Mouse (Mus musculus) intestine, embryonic 14.5 days (tissue): ENCODE results near the gene Rbm19. TPM values are rescaled to one million over a fixed set of nuclear protein-coding genes. Genes with fewer than 3 reads are reported as not detected.
A peak's percentile ranks its signal among the peaks of the same experiment; 100 is the strongest.

ENCODE experiments used
- ATAC-seq: fragments of 200-750 bp; cut with Nextera tagmentation; replicated peaks from 2 replicates; pipeline ENCODE4 v1.8.0; 2017; ENCODE audit warnings: low read depth, moderate number of reproducible peaks, moderate TSS enrichment, moderate library complexity; ENCODE audit not compliant: low FRiP score, low TSS enrichment
- DNase-seq: peaks from one replicate; pipeline ENCODE4 v3.0.0-alpha.2; 2018; ENCODE audit warnings: low spot score
- H3K27ac ChIP-seq: fragments of 300-500 bp; sonication (generic); 2 replicates; pipeline ENCODE4 v1.5.1; 2014; ENCODE audit warnings: low read depth, mild to moderate bottlenecking, control low read depth
- H3K27me3 ChIP-seq: fragments of 300-500 bp; sonication (generic); replicated peaks from 2 replicates; pipeline ENCODE4 v1.6.1; 2014; ENCODE audit warnings: low read length, control low read depth; ENCODE audit not compliant: control insufficient read depth, insufficient read depth
- H3K36me3 ChIP-seq: fragments of 300-500 bp; sonication (generic); 2 replicates; pipeline ENCODE4 v1.6.1; 2014; ENCODE audit warnings: low read length, control low read depth; ENCODE audit not compliant: control insufficient read depth, insufficient read depth
- H3K4me1 ChIP-seq: fragments of 300-500 bp; sonication (generic); replicated peaks from 2 replicates; pipeline ENCODE4 v1.6.1; 2014; ENCODE audit warnings: low read length, control low read depth, mixed read lengths; ENCODE audit not compliant: control insufficient read depth, insufficient read depth
- H3K4me2 ChIP-seq: fragments of 300-500 bp; sonication (generic); 2 replicates; pipeline ENCODE4 v1.6.1; 2014; ENCODE audit warnings: low read length
- H3K4me3 ChIP-seq: fragments of 300-500 bp; sonication (generic); 2 replicates; pipeline ENCODE4 v1.5.1; 2014; ENCODE audit warnings: low read depth, low read length, control low read depth, mixed read lengths
- H3K9ac ChIP-seq: fragments of 300-500 bp; sonication (generic); 2 replicates; pipeline ENCODE4 v1.6.1; 2014; ENCODE audit warnings: mild to moderate bottlenecking, low read length
- H3K9me3 ChIP-seq: fragments of 300-500 bp; sonication (generic); 2 replicates; pipeline ENCODE4 v1.6.1; 2016; ENCODE audit warnings: low read length, control low read depth; ENCODE audit not compliant: control insufficient read depth
- whole genome bisulfite sequencing: fragments of 180-500 bp; shearing (Covaris S2); extraction: QIAGEN DNeasy Blood & Tissue Kit; methylation state at CpG from one replicate; pipeline ENCODE4 v1.1.7; 2014; 5-methylcytosine and 5-hydroxymethylcytosine counted together
- polyA plus RNA-seq: library from polyadenylated mRNA; unstranded; fragments of >200 nt; fragmentation: Nextera tagmentation; extraction: Ambion mirVana; gene quantifications from 2 replicates; pipeline ENCODE4 v1.2.1, GENCODE M21; 2014

The Rbm19 gene
- polyA plus RNA-seq, 1 experiment from 2014 or later = 29.2 TPM

DNA sequence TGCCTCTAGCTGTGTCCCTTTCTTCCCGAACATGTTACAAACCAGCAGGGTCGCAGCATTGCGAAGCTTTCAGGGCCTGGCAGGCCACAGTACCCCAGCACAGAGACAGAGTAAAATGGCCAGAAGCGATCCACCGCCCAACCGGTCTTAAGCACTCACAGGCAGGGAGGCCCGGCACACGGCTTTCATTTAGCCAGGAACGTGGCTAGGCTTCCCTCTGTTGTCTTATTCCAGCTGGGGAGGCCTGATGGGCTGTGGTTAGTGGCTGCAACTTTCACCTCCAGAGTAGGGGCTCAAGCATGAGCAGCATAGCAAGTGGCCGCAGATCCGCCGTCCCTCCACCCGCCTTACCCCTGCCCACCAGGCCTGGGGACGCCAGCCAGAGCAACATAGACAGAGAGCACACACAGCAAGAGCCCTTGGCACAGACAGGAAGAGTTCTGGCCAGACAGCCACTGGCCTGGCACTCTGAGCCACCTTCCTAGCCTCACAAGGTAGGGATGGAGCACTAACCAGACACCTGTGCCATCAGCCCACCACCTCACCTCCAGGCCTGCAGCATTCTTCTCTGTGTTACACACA is 73.8 kb downstream of the Rbm19 start:
- H3K4me2 ChIP-seq = no peak overlapping the region
- H3K27me3 ChIP-seq = no peaks in the 10 kb centered on the region
- DNase-seq (no peak), ATAC-seq (no peak)
- WGBS = 89% methylated on average over 14 of the region's 14 CpGs
- 0 out of 2 replicates have a peak, but pooled peaks cover 2% of the 10 kb centered on the region for H3K36me3 ChIP-seq
- no peak overlapping the region for H3K4me3 ChIP-seq
- peaks cover 4% of the 10 kb centered on the region for H3K4me1 ChIP-seq
- H3K27ac ChIP-seq = no peak overlapping the region
- no peaks in the 10 kb centered on the region for H3K9me3 ChIP-seq
- no peak overlapping the region for H3K9ac ChIP-seq

DNA sequence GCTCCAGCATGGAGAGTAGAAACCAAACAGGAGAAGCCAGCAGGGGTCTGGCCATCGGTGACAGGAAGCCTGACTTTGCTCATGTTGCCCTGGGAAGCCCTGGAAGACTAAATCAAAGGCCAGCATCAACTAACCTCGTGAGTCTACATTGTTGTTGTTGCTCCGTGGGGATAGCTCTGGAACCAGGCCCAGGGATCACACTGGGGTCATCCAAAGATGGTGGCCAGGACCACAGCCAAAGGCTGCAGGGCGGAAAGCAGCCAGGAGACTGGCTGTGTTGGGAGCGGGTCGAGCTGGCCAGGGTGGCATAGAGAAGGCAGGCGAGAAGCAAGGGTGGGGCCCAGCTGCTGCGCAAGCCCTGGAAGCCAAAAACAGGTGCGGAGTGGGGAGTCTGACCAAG is 75.4 kb downstream of the Rbm19 start:
- Histone ChIP-seq H3K27ac (no peak overlapping the region), H3K4me1 (peaks cover 4% of the 10 kb centered on the region), H3K9ac (no peak overlapping the region), H3K4me3 (no peak overlapping the region), H3K9me3 (no peaks in the 10 kb centered on the region), H3K36me3 (0 out of 2 replicates have a peak, but pooled peaks cover 2% of the 10 kb centered on the region), H3K4me2 (no peak overlapping the region), H3K27me3 (no peaks in the 10 kb centered on the region)
- WGBS = 82% methylated on average over 9 of the region's 9 CpGs
- DNase-seq = no peak
- ATAC-seq = no peak

- 0 out of 2 replicates have a peak overlapping the region, but pooled peaks have one; percentile 8 for H3K9ac ChIP-seq
- H3K27me3 ChIP-seq = no peaks in the 10 kb centered on the region
- no peak for DNase-seq
- no peak overlapping the region for H3K27ac ChIP-seq
- no peak overlapping the region for H3K4me3 ChIP-seq
- no peak overlapping the region for H3K4me2 ChIP-seq
- peaks cover 4% of the 10 kb centered on the region for H3K4me1 ChIP-seq
- no peak for ATAC-seq
- 47% methylated on average over 13 of the region's 16 CpGs for WGBS
- H3K36me3 ChIP-seq = peaks cover 17% of the 10 kb centered on the region; the same call in 1 of the 2 replicates
- H3K9me3 ChIP-seq = no peaks in the 10 kb centered on the region
These were observed 78.2 kb downstream of the Rbm19 start for GRCm38 (mm10) chr5:120194309-120194941.

- 34% methylated on average over 13 of the region's 13 CpGs for WGBS
- Histone ChIP-seq H3K4me1 (peaks cover 4% of the 10 kb centered on the region), H3K27me3 (no peaks in the 10 kb centered on the region), H3K9me3 (no peaks in the 10 kb centered on the region), H3K9ac (no peak overlapping the region), H3K4me3 (no peak overlapping the region), H3K4me2 (no peak overlapping the region), H3K27ac (no peak overlapping the region), H3K36me3 (peaks cover 20% of the 10 kb centered on the region; the same call in 1 of the 2 replicates)
- ATAC-seq (no peak), DNase-seq (no peak)
These were observed 78.7 kb downstream of the Rbm19 start for GRCm38 (mm10) chr5:120194948-120195347.

DNA sequence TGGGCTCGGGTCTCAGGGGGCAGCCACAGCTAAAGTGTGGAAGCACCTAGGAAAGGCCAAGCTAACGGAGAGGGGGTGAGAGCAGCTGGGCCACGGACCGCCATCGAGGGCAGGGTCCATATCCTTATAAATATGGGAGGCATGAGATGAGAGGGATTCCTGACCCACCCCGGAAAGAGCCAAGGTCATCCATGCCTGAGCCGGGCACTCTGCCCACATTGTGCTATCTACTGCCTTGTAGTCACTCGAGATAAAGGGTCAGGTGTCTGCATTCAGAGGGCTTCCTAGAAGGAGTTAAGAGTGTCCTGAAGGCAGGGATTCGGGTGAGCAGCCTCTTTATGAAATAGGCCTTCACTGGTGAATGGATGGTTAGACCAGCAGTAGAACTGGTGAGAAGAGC is 80.6 kb downstream of the Rbm19 start:
- H3K4me3 ChIP-seq = no peak overlapping the region
- no peak overlapping the region for H3K9ac ChIP-seq

DNA sequence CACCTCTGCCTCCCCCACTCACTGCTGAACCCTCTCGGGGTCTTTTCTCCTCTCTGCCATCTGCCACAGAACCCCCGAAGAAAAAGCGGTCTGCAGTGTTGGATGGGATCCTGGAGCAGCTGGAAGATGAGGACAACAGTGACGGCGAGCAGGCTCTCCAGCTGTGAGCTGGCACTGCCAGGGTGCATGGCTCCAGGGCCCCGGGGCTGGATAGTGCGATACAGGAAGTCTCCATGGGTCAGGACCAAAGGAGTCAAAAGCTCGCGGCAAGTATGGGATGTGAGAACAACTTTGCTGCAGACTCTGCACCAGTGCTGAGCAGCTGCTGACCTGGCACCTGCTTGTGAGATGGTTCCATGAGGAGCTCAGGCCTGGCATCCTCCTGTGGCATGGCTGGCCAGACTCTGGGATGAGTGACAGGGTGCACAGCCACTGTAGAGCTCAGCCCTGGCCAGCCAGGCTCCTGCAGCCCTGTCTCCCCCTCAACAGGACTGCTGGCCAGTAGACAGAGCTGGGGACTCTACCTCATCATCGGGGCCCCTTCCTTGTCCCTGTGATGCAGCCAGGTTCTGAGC is 81.6 kb downstream of the Rbm19 start:
- no peak overlapping the region for H3K9ac ChIP-seq
- no peaks in the 10 kb centered on the region for H3K27me3 ChIP-seq
- H3K9me3 ChIP-seq = no peaks in the 10 kb centered on the region
- no peak overlapping the region for H3K4me3 ChIP-seq
- peaks cover 4% of the 10 kb centered on the region for H3K4me1 ChIP-seq
- DNase-seq (no peak), ATAC-seq (no peak)
- WGBS = 90% methylated on average over 10 of the region's 10 CpGs
- H3K36me3 ChIP-seq = peaks cover 21% of the 10 kb centered on the region; the same call in 1 of the 2 replicates
- H3K4me2 ChIP-seq = no peak overlapping the region
- no peak overlapping the region for H3K27ac ChIP-seq

More for the DNA sequence above, 80.6 kb downstream of the Rbm19 start:
- H3K4me1 ChIP-seq = peaks cover 4% of the 10 kb centered on the region
- WGBS = 86% methylated on average over 9 of the region's 9 CpGs
- no peak overlapping the region for H3K27ac ChIP-seq
- H3K9me3 ChIP-seq = no peaks in the 10 kb centered on the region
- H3K27me3 ChIP-seq = no peaks in the 10 kb centered on the region
- ATAC-seq (no peak), DNase-seq (no peak)
- peaks cover 21% of the 10 kb centered on the region; the same call in 1 of the 2 replicates for H3K36me3 ChIP-seq
- H3K4me2 ChIP-seq = no peak overlapping the region

DNA sequence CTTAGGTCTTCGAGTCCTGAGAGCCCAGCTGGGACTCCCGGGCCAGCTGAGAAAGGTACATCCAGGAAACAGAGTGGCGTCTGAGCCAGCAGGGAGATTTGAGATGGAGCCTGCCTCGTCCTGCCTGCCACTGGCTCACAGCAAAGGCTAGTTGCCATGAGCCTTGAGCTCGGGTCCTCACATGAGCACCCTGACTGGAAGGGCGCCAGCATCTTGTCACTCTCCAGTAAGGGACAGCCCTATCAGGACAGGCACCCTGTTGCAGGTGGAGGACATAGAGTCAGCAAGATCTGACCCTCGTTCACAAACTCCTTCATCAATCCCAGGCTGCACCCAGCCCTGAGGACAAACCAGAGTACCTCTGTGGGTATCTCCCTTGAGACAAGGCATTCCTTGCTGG is 83.6 kb downstream of the Rbm19 start:
- no peak for ATAC-seq
- Histone ChIP-seq H3K36me3 (peaks cover 21% of the 10 kb centered on the region; the same call in 1 of the 2 replicates), H3K9me3 (no peaks in the 10 kb centered on the region), H3K9ac (no peak overlapping the region), H3K27ac (no peak overlapping the region), H3K27me3 (no peaks in the 10 kb centered on the region), H3K4me1 (peaks cover under 1% of the 10 kb centered on the region; the same call in 1 of the 2 replicates), H3K4me3 (no peak overlapping the region), H3K4me2 (no peak overlapping the region)
- DNase-seq = no peak
- WGBS = 90% methylated on average over 7 of the region's 7 CpGs

GRCm38 (mm10) chr5:120204316-120204715 is 88.1 kb downstream of the Rbm19 start:
- WGBS = 81% methylated on average over 3 of the region's 3 CpGs
- no peaks in the 10 kb centered on the region for H3K9me3 ChIP-seq

More at GRCm38 (mm10) chr5:120204316-120204715, 88.1 kb downstream of the Rbm19 start:
- DNase-seq = no peak
- Histone ChIP-seq H3K27ac (no peak overlapping the region), H3K27me3 (0 out of 2 replicates have a peak, but pooled peaks cover 4% of the 10 kb centered on the region), H3K4me2 (no peak overlapping the region), H3K9ac (no peak overlapping the region), H3K4me1 (no peaks in the 10 kb centered on the region), H3K4me3 (no peak overlapping the region), H3K36me3 (0 out of 2 replicates have a peak, but pooled peaks cover 6% of the 10 kb centered on the region)
- ATAC-seq = no peak
